Mouse (Mus musculus) thymus, adult 18-20 months (tissue): ENCODE measurements at regions not wholly inside any gene's neighbourhood (a gene's known extent, or its start where the extent isn't known, plus 50 kb on each side); places are given as distances from the start of the nearest gene placed in this dataset.
"Not testable (repeated sequence)": the region's sequence is repeated elsewhere in the genome, so short reads cannot be mapped to it uniquely, and the experiment has no call there.

Source experiments
- DNase-seq, 2 experiments: peaks; one replicate each; pipeline ENCODE4 v3.0.0; 2022; ENCODE audit warnings: mixed read lengths in 2 of 2

GRCm38 (mm10) chr8:34702806-34703205 lies 591.3 kb upstream of the Gm10131 start:
- DNase-seq, result no peak

- no peak for DNase-seq
These were observed 587.5 kb upstream of the Gm10131 start for GRCm38 (mm10) chr8:34699015-34699414.

GRCm38 (mm10) chr8:34696365-34696764 lies 584.8 kb upstream of the Gm10131 start:
- DNase-seq, result no peak

- no peak for DNase-seq
These were observed 581.1 kb upstream of the Gm10131 start for GRCm38 (mm10) chr8:34692606-34693005.

GRCm38 (mm10) chr8:34691776-34692175 lies 580.2 kb upstream of the Gm10131 start:
- no peak for DNase-seq

- no peak for DNase-seq
These were observed 578.4 kb upstream of the Gm10131 start for GRCm38 (mm10) chr8:34689825-34690493.

- no peak for DNase-seq
These were observed 577.7 kb upstream of the Gm10131 start for GRCm38 (mm10) chr8:34689049-34689824.

- DNase-seq, result no peak
These were observed 577.0 kb upstream of the Gm10131 start for GRCm38 (mm10) chr8:34688396-34689048.

GRCm38 (mm10) chr8:34686371-34686770 lies 574.8 kb upstream of the Gm10131 start:
- DNase-seq, result no peak

- no peak for DNase-seq
These were observed 573.1 kb upstream of the Gm10131 start for GRCm38 (mm10) chr8:34684683-34685082.

GRCm38 (mm10) chr8:34683173-34683572 lies 571.6 kb upstream of the Gm10131 start:
- DNase-seq, result no peak

- DNase-seq, result no peak
These were observed 570.7 kb upstream of the Gm10131 start for GRCm38 (mm10) chr8:34682221-34682620.

- no peak for DNase-seq
These were observed 568.2 kb upstream of the Gm10131 start for GRCm38 (mm10) chr8:34679565-34680291.

GRCm38 (mm10) chr8:34678879-34679278 lies 567.3 kb upstream of the Gm10131 start:
- DNase-seq, result no peak

GRCm38 (mm10) chr8:34671716-34672115 lies 560.2 kb upstream of the Gm10131 start:
- DNase-seq, result peak; percentile 67 to 86

GRCm38 (mm10) chr8:34670930-34671715 lies 559.6 kb upstream of the Gm10131 start:
- no peak for DNase-seq

- DNase-seq, result no peak
These were observed 557.6 kb upstream of the Gm10131 start for GRCm38 (mm10) chr8:34669146-34669545.

- DNase-seq, result no peak
These were observed 552.9 kb upstream of the Gm10131 start for GRCm38 (mm10) chr8:34664429-34664828.

GRCm38 (mm10) chr8:34662532-34662931 lies 551.0 kb upstream of the Gm10131 start:
- no peak for DNase-seq

GRCm38 (mm10) chr8:34651750-34652149 lies 540.2 kb upstream of the Gm10131 start:
- peak; percentile 50 to 64 for DNase-seq

GRCm38 (mm10) chr8:34628221-34628620 lies 516.7 kb upstream of the Gm10131 start:
- DNase-seq, result not testable (repeated sequence)

GRCm38 (mm10) chr8:34625670-34626069 lies 514.1 kb upstream of the Gm10131 start:
- no peak for DNase-seq
